Mouse (Mus musculus) spleen, adult 2 months (tissue): ENCODE measurements around the gene Cox16. TPM values are rescaled to one million over a fixed set of nuclear protein-coding genes. Genes with fewer than 3 reads are reported as not detected.
"Not testable (repeated sequence)": the region's sequence is repeated elsewhere in the genome, so short reads cannot be mapped to it uniquely, and the experiment has no call there.

Source experiments
- DNase-seq, 2 experiments: peaks; one replicate each; pipeline versions ENCODE4 v3.0.0 to v3.0.0-alpha.2; 2012 to 2021; ENCODE audit warnings: low spot score in 2 of 2, low read depth in 1 of 2
- H3K27ac ChIP-seq: fragments of 200-500 bp; 2 replicates; pipeline ENCODE4 v1.5.1; 2012; ENCODE audit warnings: low read length, inconsistent platforms; ENCODE audit not compliant: insufficient read depth
- H3K27me3 ChIP-seq: fragments of 200-500 bp; 2 replicates; pipeline ENCODE4 v1.6.1; 2012; ENCODE audit warnings: mild to moderate bottlenecking, moderate library complexity, low read length, inconsistent platforms; ENCODE audit not compliant: control insufficient read depth, insufficient read depth
- H3K36me3 ChIP-seq: fragments of 200-500 bp; 2 replicates; pipeline ENCODE4 v1.6.1; 2012; ENCODE audit warnings: mild to moderate bottlenecking, low read length, inconsistent platforms; ENCODE audit not compliant: control insufficient read depth, insufficient read depth
- H3K4me1 ChIP-seq: fragments of 200-500 bp; 2 replicates; pipeline ENCODE4 v1.6.1; 2011; ENCODE audit warnings: inconsistent platforms; ENCODE audit not compliant: control insufficient read depth, insufficient read depth, insufficient read length
- H3K4me3 ChIP-seq: fragments of 200-500 bp; 2 replicates; pipeline ENCODE4 v1.5.1; 2011; ENCODE audit warnings: mild to moderate bottlenecking, inconsistent platforms; ENCODE audit not compliant: insufficient read depth, insufficient read length; ENCODE audit errors: extremely low read depth
- CTCF ChIP-seq: fragments of 200-500 bp; IDR thresholded peaks from 2 replicates; pipeline ENCODE4 v1.5.1; 2011; ENCODE audit warnings: mild to moderate bottlenecking, inconsistent platforms; ENCODE audit not compliant: insufficient read depth, insufficient read length, insufficient replicate concordance; ENCODE audit errors: extremely low read depth
- POLR2A ChIP-seq: fragments of 200-500 bp; IDR thresholded peaks from 2 replicates; pipeline ENCODE4 v1.6.1; 2011; ENCODE audit warnings: low read depth, low read length, inconsistent platforms
- WGBS: fragments of 180-500 bp; shearing (Covaris S2); methylation state at CpG from one replicate; pipeline ENCODE4 v1.1.7; 2018; 5-methylcytosine and 5-hydroxymethylcytosine counted together
- polyA plus RNA-seq: library from polyadenylated mRNA; depleted of rRNA; stranded (reverse); fragments of >200 nt; gene quantifications from 2 replicates; pipeline ENCODE4 v1.2.3, GENCODE M21; 2012

Cox16 gene
- polyA plus RNA-seq, 1 experiment, result 47.6 TPM

DNA sequence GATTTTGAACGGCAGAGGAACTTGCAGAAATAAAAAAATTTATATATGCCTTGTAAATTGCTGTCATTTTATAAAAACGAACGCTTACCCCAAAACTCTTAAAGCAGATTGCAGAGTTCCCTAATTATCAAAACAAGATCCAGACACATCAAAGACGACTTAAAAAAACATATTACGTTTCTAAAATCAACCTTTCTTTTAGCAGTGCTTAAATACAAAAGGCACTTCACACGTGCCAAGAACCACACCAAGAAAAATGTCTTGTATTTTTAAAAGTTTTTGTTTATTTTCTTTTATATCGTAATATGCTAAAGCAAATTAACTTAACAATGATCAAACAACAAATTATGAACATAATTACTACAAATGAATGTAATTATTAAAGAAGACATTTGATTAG is 715 bp downstream of the Cox16 start:
- no peak for DNase-seq
- no peaks in the 10 kb centered on the region; the same call in 1 of the 2 replicates for H3K36me3 ChIP-seq
- peak overlapping the region; percentile 92 for H3K4me3 ChIP-seq
- peak overlapping the region; percentile 100 for H3K27ac ChIP-seq
- WGBS, result under 1% methylated on average over 7 of the region's 7 CpGs
- TF ChIP-seq POLR2A, result no peak
- no peak for TF ChIP-seq CTCF
- no peaks in the 10 kb centered on the region; the same call in 1 of the 2 replicates for H3K4me1 ChIP-seq
- H3K27me3 ChIP-seq, result no peaks in the 10 kb centered on the region

DNA sequence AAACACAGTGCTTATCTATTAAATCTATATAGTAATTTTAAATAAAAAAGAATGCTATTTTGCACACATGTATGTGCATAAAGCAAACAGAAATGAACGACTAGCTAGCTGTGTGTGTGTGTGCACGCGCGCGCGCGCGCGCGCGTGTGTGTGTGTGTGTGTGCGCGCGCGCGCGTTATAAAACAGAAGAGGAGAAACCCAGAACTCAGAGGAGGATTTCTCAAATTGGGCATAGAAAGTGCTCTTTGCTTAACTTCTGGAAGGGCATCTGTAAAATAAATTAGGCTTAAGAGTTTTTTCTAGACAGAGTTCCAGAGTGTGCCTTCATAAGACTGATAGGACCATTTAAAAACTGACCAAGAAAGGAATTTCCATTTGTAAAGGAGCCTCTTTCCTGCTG is 1.3 kb downstream of the Cox16 start:
- no peaks in the 10 kb centered on the region for H3K27me3 ChIP-seq
- H3K4me1 ChIP-seq, result no peaks in the 10 kb centered on the region; the same call in 1 of the 2 replicates
- DNase-seq, result no peak
- TF ChIP-seq CTCF (no peak), POLR2A (no peak)
- no peak overlapping the region for H3K27ac ChIP-seq
- no peaks in the 10 kb centered on the region; the same call in 1 of the 2 replicates for H3K36me3 ChIP-seq
- WGBS, result 38% methylated on average over 17 of the region's 17 CpGs
- H3K4me3 ChIP-seq, result no peak overlapping the region

DNA sequence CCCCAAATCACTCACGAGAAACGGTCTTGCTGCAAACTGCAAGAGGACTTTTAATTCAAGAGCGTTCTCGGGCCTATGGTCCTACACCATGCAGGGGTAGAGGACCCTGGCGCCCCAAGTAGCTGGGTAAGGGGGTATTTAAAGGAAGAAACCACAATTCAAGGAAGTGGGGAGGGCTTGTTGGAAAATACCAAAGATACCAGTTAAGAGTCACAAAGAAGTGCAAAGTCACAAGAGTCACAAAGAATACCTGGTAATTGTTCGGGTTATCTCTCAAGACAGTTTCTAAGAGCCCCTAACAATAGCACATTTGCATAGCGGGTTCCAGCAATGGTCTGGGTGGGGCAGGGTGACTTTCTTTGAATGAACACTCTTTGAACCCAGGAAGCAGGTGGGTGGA is 25.9 kb downstream of the Cox16 start:
- not testable (repeated sequence) for H3K4me1 ChIP-seq, H3K36me3 ChIP-seq, DNase-seq, H3K27ac ChIP-seq, H3K4me3 ChIP-seq, H3K27me3 ChIP-seq
- WGBS, result 92% methylated on average over 7 of the region's 7 CpGs

DNA sequence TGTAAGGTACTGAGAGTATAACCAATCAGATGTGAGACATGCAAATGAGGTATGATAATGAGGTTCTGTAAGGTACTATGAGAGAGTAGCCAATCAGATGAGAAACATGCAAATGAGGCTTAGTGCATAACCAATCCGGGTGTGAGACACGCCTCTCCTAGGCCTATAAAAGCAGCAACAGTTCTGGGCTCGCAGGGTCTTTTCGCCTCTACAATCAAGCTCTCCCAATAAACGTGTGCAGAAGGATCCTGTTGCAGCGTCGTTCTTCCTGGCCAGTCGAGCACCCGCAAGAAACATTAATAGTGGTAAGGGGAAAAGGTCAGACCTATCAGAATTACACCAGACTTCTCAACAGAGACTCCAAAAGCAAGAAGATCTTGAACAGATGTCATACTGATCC is 45.9 kb downstream of the Cox16 start:
- not testable (repeated sequence) for H3K4me1 ChIP-seq, H3K27ac ChIP-seq, H3K36me3 ChIP-seq, DNase-seq, H3K27me3 ChIP-seq, H3K4me3 ChIP-seq
- WGBS, result 96% methylated on average over 9 of the region's 9 CpGs

DNA sequence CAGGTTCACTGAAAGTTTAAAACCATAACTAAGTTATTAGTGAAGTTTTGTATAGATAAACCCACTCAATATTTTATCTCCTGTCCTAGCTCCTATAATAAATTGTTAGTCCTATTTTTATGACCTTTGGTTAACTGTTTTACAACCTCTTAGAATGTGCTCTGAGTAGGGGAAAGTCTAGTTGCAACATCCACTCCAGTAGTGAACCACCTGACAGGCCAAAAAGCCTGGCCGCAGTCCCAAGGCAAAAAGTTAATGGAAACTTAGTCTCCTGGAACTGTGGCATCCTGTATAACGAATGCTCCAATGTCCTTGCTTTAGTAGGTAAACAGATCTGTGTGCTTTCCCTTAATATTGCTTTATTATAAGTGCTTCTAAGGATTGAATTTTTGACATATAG is 50.1 kb downstream of the Cox16 start:
- DNase-seq, H3K4me3 ChIP-seq, H3K27ac ChIP-seq, H3K4me1 ChIP-seq, H3K36me3 ChIP-seq, H3K27me3 ChIP-seq: not testable (repeated sequence)
- 92% methylated on average over 2 of the region's 2 CpGs for WGBS

DNA sequence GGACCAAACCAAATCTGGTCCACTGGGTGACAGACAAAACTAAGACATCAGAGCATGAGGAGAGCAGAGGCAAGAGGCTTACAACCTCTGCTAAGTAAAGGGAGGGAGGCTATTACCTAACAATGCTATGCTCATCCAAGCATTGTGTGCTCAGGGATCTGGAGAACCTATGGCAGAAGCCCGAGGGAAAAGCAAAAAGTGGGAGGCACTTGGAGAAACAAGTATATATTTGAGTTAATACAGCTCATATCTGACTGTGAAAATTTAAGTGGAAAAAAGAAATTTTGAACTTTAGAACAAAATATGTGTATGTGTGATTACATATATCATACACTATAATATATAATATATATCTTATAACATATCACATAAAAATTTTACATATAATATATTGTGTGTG is 63.1 kb downstream of the Cox16 start, which contains the start of gene Adam4:
TSS of gene Adam4 (minus strand) at position 101 of the 400 bp plus-strand sequence.
- Histone ChIP-seq H3K36me3 (no peaks in the 10 kb centered on the region), H3K4me3 (no peak within 1 kb of the TSS), H3K27me3 (no peaks in the 10 kb centered on the region), H3K4me1 (no peaks in the 10 kb centered on the region), H3K27ac (no peak within 1 kb of the TSS)
- whole genome bisulfite sequencing, result 98% methylated on average over 1 of the region's 1 CpGs
- TF ChIP-seq POLR2A (no peak), CTCF (no peak)
- no peak for DNase-seq

DNA sequence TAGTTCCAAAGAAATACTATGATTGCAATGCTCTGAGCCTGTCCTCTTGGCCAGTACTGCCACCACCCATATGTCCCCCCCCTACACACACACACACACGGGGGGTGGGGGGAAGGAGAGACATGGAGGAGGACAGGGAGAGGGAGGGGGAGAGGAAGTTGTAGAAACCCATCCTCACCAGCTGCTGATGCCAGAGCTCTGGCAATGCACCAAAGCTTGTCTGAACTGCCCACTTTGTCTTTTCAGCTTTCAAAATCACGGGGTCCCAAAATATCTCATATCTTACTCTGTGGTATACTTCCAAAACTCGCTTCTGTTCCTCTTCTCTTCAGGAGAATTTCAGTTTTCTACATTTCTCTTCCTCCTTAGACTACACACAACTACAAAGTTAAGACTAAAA is 71.7 kb downstream of the Cox16 start:
- H3K36me3 ChIP-seq, result no peaks in the 10 kb centered on the region
- no peak overlapping the region for H3K4me3 ChIP-seq
- no peak for TF ChIP-seq CTCF
- TF ChIP-seq POLR2A, result no peak
- DNase-seq, result no peak
- WGBS, result 42% methylated on average over 3 of the region's 3 CpGs
- H3K4me1 ChIP-seq, result no peaks in the 10 kb centered on the region
- no peaks in the 10 kb centered on the region for H3K27me3 ChIP-seq
- no peak overlapping the region for H3K27ac ChIP-seq

DNA sequence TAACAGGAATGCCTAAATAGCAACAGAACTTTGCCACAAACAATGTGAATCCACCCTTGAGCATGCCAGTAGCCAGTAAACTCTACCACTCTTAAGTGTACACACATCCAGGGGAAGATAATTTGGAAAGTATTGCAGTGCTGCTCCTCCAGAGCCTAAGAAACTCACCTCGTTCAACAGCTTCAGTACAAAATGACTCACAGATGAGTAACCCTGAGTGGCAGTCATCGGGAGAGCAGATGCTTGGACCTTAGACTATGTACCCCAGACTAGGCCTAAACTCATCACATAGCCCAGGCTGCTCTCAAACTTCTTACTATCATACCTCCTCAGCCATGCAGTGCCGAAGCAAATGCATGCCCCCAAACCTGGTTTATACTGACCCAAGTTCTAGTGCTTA is 76.0 kb downstream of the Cox16 start:
- Histone ChIP-seq H3K27me3 (no peaks in the 10 kb centered on the region), H3K4me1 (no peaks in the 10 kb centered on the region), H3K4me3 (no peak overlapping the region), H3K27ac (no peak overlapping the region), H3K36me3 (no peaks in the 10 kb centered on the region)
- 89% methylated on average over 3 of the region's 3 CpGs for WGBS
- no peak for DNase-seq
- no peak for TF ChIP-seq POLR2A
